Mouse (Mus musculus) neural tube, embryonic 14.5 days (tissue): ENCODE results near the gene Eci3. TPM values are rescaled to one million over a fixed set of nuclear protein-coding genes. Genes with fewer than 3 reads are reported as not detected.
"Not testable (repeated sequence)": the region's sequence is repeated elsewhere in the genome, so short reads cannot be mapped to it uniquely, and the experiment has no call there.

Source experiments
- ATAC-seq: fragments of 200-750 bp; cut with Nextera tagmentation; 2 replicates; pipeline ENCODE4 v1.8.0; 2017; ENCODE audit warnings: low read depth, mild to moderate bottlenecking, moderate TSS enrichment, moderate library complexity
- H3K27ac ChIP-seq: fragments of 300-500 bp; sonication (generic); 2 replicates; pipeline ENCODE4 v1.5.1; 2014; ENCODE audit warnings: low read depth, mild to moderate bottlenecking, control low read depth, low read length, moderate library complexity, mixed read lengths
- H3K27me3 ChIP-seq: fragments of 300-500 bp; sonication (generic); 2 replicates; pipeline ENCODE4 v1.6.1; 2014; ENCODE audit warnings: low read length; ENCODE audit not compliant: control insufficient read depth, insufficient read depth
- H3K36me3 ChIP-seq: fragments of 300-500 bp; sonication (generic); 2 replicates; pipeline ENCODE4 v1.6.1; 2014; ENCODE audit warnings: low read length, mixed read lengths; ENCODE audit not compliant: control insufficient read depth, insufficient read depth
- H3K4me1 ChIP-seq: fragments of 300-500 bp; sonication (generic); 2 replicates; pipeline ENCODE4 v1.6.1; 2014; ENCODE audit warnings: low read length; ENCODE audit not compliant: control insufficient read depth, insufficient read depth
- H3K4me2 ChIP-seq: fragments of 300-500 bp; sonication (generic); 2 replicates; pipeline ENCODE4 v1.6.1; 2014; ENCODE audit warnings: mild to moderate bottlenecking, low read depth, low read length, control low read depth
- H3K4me3 ChIP-seq: fragments of 300-500 bp; sonication (generic); 2 replicates; pipeline ENCODE4 v1.5.1; 2014; ENCODE audit warnings: low read depth, low read length, control low read depth, mixed read lengths
- H3K9ac ChIP-seq: fragments of 300-500 bp; sonication (generic); replicated peaks from 2 replicates; pipeline ENCODE4 v1.6.1; 2014; ENCODE audit warnings: low read depth, mild to moderate bottlenecking, control low read depth, low read length, mixed read lengths
- H3K9me3 ChIP-seq: fragments of 300-500 bp; sonication (generic); 2 replicates; pipeline ENCODE4 v1.6.1; 2016; ENCODE audit warnings: low read length; ENCODE audit not compliant: control insufficient read depth
- WGBS: fragments of 180-500 bp; shearing (Covaris S2); extraction: QIAGEN DNeasy Blood & Tissue Kit; methylation state at CpG from one replicate; pipeline ENCODE4 v1.1.7; 2014; 5-methylcytosine and 5-hydroxymethylcytosine counted together
- polyA plus RNA-seq: library from polyadenylated mRNA; unstranded; fragments of >200 nt; fragmentation: Nextera tagmentation; extraction: Ambion mirVana; gene quantifications from 2 replicates; pipeline ENCODE4 v1.2.1, GENCODE M21; 2014

Eci3 gene
- polyA plus RNA-seq, 1 experiment from 2014 or later = 0.82 TPM

GRCm38 (mm10) chr13:34958158-34958557 lies 5.5 kb downstream of the Eci3 start:
- H3K27me3 ChIP-seq, ATAC-seq, H3K4me3 ChIP-seq, H3K9ac ChIP-seq, H3K9me3 ChIP-seq, H3K27ac ChIP-seq, H3K4me2 ChIP-seq, H3K36me3 ChIP-seq, H3K4me1 ChIP-seq: not testable (repeated sequence)
- WGBS = 88% methylated on average over 3 of the region's 3 CpGs

GRCm38 (mm10) chr13:34956901-34957300 lies 6.7 kb downstream of the Eci3 start:
- no peak overlapping the region for H3K27ac ChIP-seq
- 90% methylated on average over 4 of the region's 4 CpGs for WGBS
- no peak for ATAC-seq
- no peaks in the 10 kb centered on the region for H3K27me3 ChIP-seq
- H3K9me3 ChIP-seq = no peaks in the 10 kb centered on the region
- no peak overlapping the region for H3K9ac ChIP-seq
- no peaks in the 10 kb centered on the region for H3K4me1 ChIP-seq
- H3K36me3 ChIP-seq = no peaks in the 10 kb centered on the region
- no peak overlapping the region for H3K4me2 ChIP-seq
- no peak overlapping the region for H3K4me3 ChIP-seq

- not testable (repeated sequence) for H3K9me3 ChIP-seq, H3K4me3 ChIP-seq, H3K27ac ChIP-seq, H3K9ac ChIP-seq, H3K27me3 ChIP-seq, ATAC-seq, H3K4me2 ChIP-seq, H3K36me3 ChIP-seq, H3K4me1 ChIP-seq
- 95% methylated on average over 2 of the region's 2 CpGs for WGBS
Measured at GRCm38 (mm10) chr13:34951437-34951836, 12.2 kb downstream of the Eci3 start.

GRCm38 (mm10) chr13:34942370-34942769 lies 21.2 kb downstream of the Eci3 start:
- Histone ChIP-seq H3K4me3 (no peak overlapping the region), H3K9ac (no peak overlapping the region), H3K27me3 (no peaks in the 10 kb centered on the region), H3K36me3 (no peaks in the 10 kb centered on the region), H3K27ac (no peak overlapping the region), H3K9me3 (no peaks in the 10 kb centered on the region), H3K4me2 (no peak overlapping the region), H3K4me1 (no peaks in the 10 kb centered on the region)
- no peak for ATAC-seq

- no peaks in the 10 kb centered on the region for H3K9me3 ChIP-seq
- 63% methylated on average over 10 of the region's 10 CpGs for WGBS
- no peak overlapping the region for H3K27ac ChIP-seq
- H3K4me1 ChIP-seq = no peaks in the 10 kb centered on the region
- ATAC-seq = peak; percentile 77; the same call in 1 of the 2 replicates
- no peaks in the 10 kb centered on the region for H3K36me3 ChIP-seq
- H3K9ac ChIP-seq = no peak overlapping the region
- no peak overlapping the region for H3K4me2 ChIP-seq
- no peaks in the 10 kb centered on the region for H3K27me3 ChIP-seq
- no peak overlapping the region for H3K4me3 ChIP-seq
Measured at GRCm38 (mm10) chr13:34934931-34935644, 28.5 kb downstream of the Eci3 start.

GRCm38 (mm10) chr13:34924210-34924609 lies 39.4 kb downstream of the Eci3 start, which contains the start of the genes Fam217a and 4933417A18Rik:
TSS of gene Fam217a (minus strand) at chr13:34924310.
TSS of gene 4933417A18Rik (plus strand) at chr13:34924409.
- no peak within 1 kb of the TSS for H3K27ac ChIP-seq
- no peak within 1 kb of the TSS for H3K4me2 ChIP-seq
- H3K27me3 ChIP-seq = no peaks in the 10 kb centered on the region
- H3K9ac ChIP-seq = no peak within 1 kb of the TSS
- H3K4me3 ChIP-seq = no peak within 1 kb of the TSS
- no peaks in the 10 kb centered on the region for H3K4me1 ChIP-seq
- 83% methylated on average over 4 of the region's 4 CpGs for WGBS
- no peaks in the 10 kb centered on the region for H3K9me3 ChIP-seq
- no peak for ATAC-seq
- H3K36me3 ChIP-seq = no peaks in the 10 kb centered on the region

- H3K4me1 ChIP-seq = no peaks in the 10 kb centered on the region
- no peaks in the 10 kb centered on the region for H3K36me3 ChIP-seq
- peak; percentile 44; the same call in 1 of the 2 replicates for ATAC-seq
- H3K9ac ChIP-seq = 0 out of 2 replicates have a peak overlapping the region, but pooled peaks have one; percentile 21
- peak overlapping the region; percentile 38 for H3K4me2 ChIP-seq
- H3K27me3 ChIP-seq = no peaks in the 10 kb centered on the region
- 46% methylated on average over 36 of the region's 37 CpGs for WGBS
- no peaks in the 10 kb centered on the region for H3K9me3 ChIP-seq
- no peak overlapping the region for H3K27ac ChIP-seq
- H3K4me3 ChIP-seq = no peak overlapping the region
Measured at GRCm38 (mm10) chr13:34916520-34917167, 47.0 kb downstream of the Eci3 start.

- WGBS = 80% methylated on average over 9 of the region's 9 CpGs
- Histone ChIP-seq H3K9me3 (no peaks in the 10 kb centered on the region), H3K4me1 (no peaks in the 10 kb centered on the region), H3K36me3 (no peaks in the 10 kb centered on the region), H3K27ac (no peak overlapping the region), H3K27me3 (no peaks in the 10 kb centered on the region), H3K4me2 (no peak overlapping the region), H3K9ac (no peak overlapping the region), H3K4me3 (no peak overlapping the region)
- no peak for ATAC-seq
Measured at GRCm38 (mm10) chr13:34914614-34915013, 49.0 kb downstream of the Eci3 start.
